In the genomic region with DNA sequence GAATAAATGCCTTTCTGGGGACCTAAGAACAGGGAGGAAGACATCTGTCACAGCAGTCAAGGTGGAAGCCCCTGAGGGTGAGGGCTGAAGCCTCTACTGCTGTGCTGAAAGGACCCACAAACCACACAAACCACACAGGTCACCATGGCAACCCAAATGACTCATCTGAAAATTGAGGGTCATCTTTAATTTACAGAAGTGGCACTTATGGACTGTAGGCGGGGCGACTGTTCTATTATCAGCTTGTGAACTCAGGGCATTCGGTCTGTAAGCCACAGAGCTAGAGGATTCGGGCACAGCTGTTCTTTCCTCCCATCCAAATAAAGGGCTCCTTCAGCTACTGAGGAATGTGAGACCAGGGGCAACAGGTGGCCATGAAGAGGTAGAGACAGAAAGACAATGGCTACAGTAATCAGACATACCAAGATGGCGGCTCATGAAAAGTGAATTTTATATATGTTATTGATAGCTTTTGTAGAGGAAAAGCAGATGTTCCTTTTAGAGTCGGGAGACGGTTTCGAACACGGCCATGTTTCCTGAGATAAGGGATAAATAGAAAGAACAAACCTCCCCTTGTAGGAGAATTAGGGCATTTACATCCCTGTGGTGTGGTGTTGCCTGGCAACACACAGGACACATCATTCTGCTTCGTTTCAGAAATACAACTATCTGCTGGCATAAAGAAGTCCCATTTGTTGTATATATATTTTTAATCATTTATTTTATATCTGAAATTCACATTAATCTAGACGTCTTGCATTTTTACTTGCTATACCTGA, we compare ENCODE assay signal across 8 mouse cellular contexts. TPM values are rescaled to one million over a fixed set of nuclear protein-coding genes. Genes with fewer than 3 reads are reported as not detected.
DNase-seq lines count a peak whose midpoint lies in the region; ATAC-seq and TF ChIP-seq lines count a peak whose summit lies in the region.
"Had no signal": no experiment of that assay in that cellular context is flagged by ENCODE, and none has a peak within 500 bp of the region (broad histone marks: within the 10 kb centered on the region; RNA-seq: fewer than 3 reads in every experiment).

No protein-coding gene starts in this region.

- no peaks in the 10 kb centered on the region for H3K27me3 ChIP-seq in C2C12 (ENCODE audit: control insufficient read depth, insufficient read depth, insufficient read length)
- H3K27me3 ChIP-seq in hindbrain, embryonic 13.5 days, result 0 out of 2 replicates have a peak, but pooled peaks cover 6% of the 10 kb centered on the region
- no peaks in the 10 kb centered on the region for H3K27me3 ChIP-seq in intestine, embryonic 15.5 days (replicated peaks)

- H3K9ac ChIP-seq in hindbrain, embryonic 13.5 days, result no peak overlapping the region
- H3K9ac ChIP-seq in intestine, embryonic 15.5 days, result no peak overlapping the region
- H3K9ac ChIP-seq: heart, embryonic 15.5 days had no signal

- H3K4me1 ChIP-seq in hindbrain, embryonic 13.5 days (replicated peaks), result peaks cover 4% of the 10 kb centered on the region
- no peaks in the 10 kb centered on the region for H3K4me1 ChIP-seq in intestine, embryonic 15.5 days (replicated peaks)
- H3K4me1 ChIP-seq: heart, embryonic 15.5 days had no signal

- 0 out of 2 replicates have a peak, but pooled peaks have one; percentile 72 for ATAC-seq in hindbrain, embryonic 13.5 days (ENCODE audit: low FRiP score)
- peak; percentile 75 for ATAC-seq in monocyte, adult 5-6 weeks (replicated peaks; ENCODE audit: insufficient number of reproducible peaks, low FRiP score, low TSS enrichment, poor library complexity, severe bottlenecking)
- ATAC-seq in intestine, embryonic 15.5 days, result no peak

- TF ChIP-seq CTCF in C2C12 (IDR thresholded peaks at IDR 0.05; ENCODE audit: control insufficient read depth, insufficient read depth, insufficient read length), result no peak

- H3K27ac ChIP-seq in hindbrain, embryonic 13.5 days, result no peak overlapping the region
- H3K27ac ChIP-seq in intestine, embryonic 15.5 days, result no peak overlapping the region
- H3K27ac ChIP-seq: heart, embryonic 15.5 days had no signal

- WGBS in hindbrain, embryonic 13.5 days, result 45% methylated on average over 11 of the region's 11 CpGs
- 44% methylated on average over 11 of the region's 11 CpGs for WGBS in intestine, embryonic 15.5 days

- no peaks in the 10 kb centered on the region for H3K79me3 ChIP-seq in C2C12 (ENCODE audit: low read depth)

- no peaks in the 10 kb centered on the region for H3K36me3 ChIP-seq in C2C12 (ENCODE audit: control insufficient read depth, insufficient read depth)
- H3K36me3 ChIP-seq in hindbrain, embryonic 13.5 days, result no peaks in the 10 kb centered on the region
- H3K36me3 ChIP-seq in intestine, embryonic 15.5 days, result no peaks in the 10 kb centered on the region
- H3K36me3 ChIP-seq: heart, embryonic 15.5 days had no signal

- H3K9me3 ChIP-seq in hindbrain, embryonic 13.5 days, result no peaks in the 10 kb centered on the region
- H3K9me3 ChIP-seq in intestine, embryonic 15.5 days, result no peaks in the 10 kb centered on the region
- H3K9me3 ChIP-seq: heart, embryonic 15.5 days had no signal

- intact Hi-C loops in left cerebral cortex, postnatal 14 days (cut with DNase I), result loop anchor here (2.0 to 10.0 kb wide), 3 partner anchors 197 to 399 kb away; no protein-coding TSS in a partner anchor

- peak; percentile 29 for DNase-seq in 3T3-L1 (ENCODE audit: low read depth, low spot score)
- DNase-seq in left cerebral cortex, postnatal 14 days (ENCODE audit: low spot score in 2 of 2), result no peak
- DNase-seq in frontal cortex, postnatal 14 days (ENCODE audit: low spot score in 2 of 2), result no peak

- H3K4me3 ChIP-seq in C2C12 (ENCODE audit: insufficient read depth, poor library complexity, severe bottlenecking), result no peak overlapping the region
- no peak overlapping the region for H3K4me3 ChIP-seq in hindbrain, embryonic 13.5 days
- no peak overlapping the region for H3K4me3 ChIP-seq in intestine, embryonic 15.5 days (replicated peaks)
- H3K4me3 ChIP-seq: heart, embryonic 15.5 days had no signal

- no peaks in the 10 kb centered on the region for H3K79me2 ChIP-seq in C2C12 (ENCODE audit: control insufficient read depth, insufficient read depth)

- H3ac ChIP-seq in C2C12 (ENCODE audit: control insufficient read depth, insufficient read length, low read depth), result no peak overlapping the region

- no peak overlapping the region for H3K4me2 ChIP-seq in hindbrain, embryonic 13.5 days
- H3K4me2 ChIP-seq in intestine, embryonic 15.5 days (replicated peaks), result no peak overlapping the region
- H3K4me2 ChIP-seq: heart, embryonic 15.5 days had no signal

TF ChIP-seq in C2C12, 6 proteins besides CTCF, POLR2A, EP300 and RAD21:
- TF ChIP-seq FOSL1 (IDR thresholded peaks at IDR 0.05; ENCODE audit: insufficient read depth, low read length, poor library complexity, severe bottlenecking), result no peak
- peak; percentile 89 for TF ChIP-seq MYOD1 (IDR thresholded peaks at IDR 0.05; ENCODE audit: control insufficient read depth, insufficient read length, low read depth)
TF ChIP-seq in C2C12: peak in this region for 1.

RNA-seq across cellular contexts. Expression of gene Rcbtb2, which starts 17.2 kb away (rescaled TPM):
- polyA plus RNA-seq in C2C12 (2012; fragmentation: generic; extraction: Trizol), result 16.1 TPM
- polyA plus RNA-seq in hindbrain, embryonic 13.5 days (2015; fragmentation: Nextera tagmentation; extraction: Ambion mirVana), result 88.0 and 88.8 TPM in 2 replicates
- 50.0 to 78.5 TPM (median 57.1 TPM) in 3 replicates for total RNA-seq in monocyte, adult 5-6 weeks (2017)
- 10 to 100 TPM; 20.5 to 22.8 TPM for total RNA-seq in left cerebral cortex, postnatal 14 days (2021)
- polyA plus RNA-seq in intestine, embryonic 15.5 days (2015; fragmentation: Nextera tagmentation; extraction: Ambion mirVana), result 69.2 and 77.0 TPM in 2 replicates

RNA-seq across cellular contexts. Expression of gene Cysltr2, which starts 56.7 kb away (rescaled TPM):
- not detected for polyA plus RNA-seq in C2C12 (2012; fragmentation: generic; extraction: Trizol)
- 0.34 TPM in 1 of 2 replicates, not detected in the other for polyA plus RNA-seq in hindbrain, embryonic 13.5 days (2015; fragmentation: Nextera tagmentation; extraction: Ambion mirVana)
- total RNA-seq in monocyte, adult 5-6 weeks (2017), result 20.0 to 54.5 TPM (median 29.4 TPM) in 3 replicates
- 1 to 10 TPM; 1.8 to 2.6 TPM for total RNA-seq in left cerebral cortex, postnatal 14 days (2021)
- polyA plus RNA-seq in intestine, embryonic 15.5 days (2015; fragmentation: Nextera tagmentation; extraction: Ambion mirVana), result 0.19 and 0.21 TPM in 2 replicates
- polyA plus RNA-seq: heart, embryonic 15.5 days had no signal
